Mouse (Mus musculus): ENCODE results near the gene Caln1.
A peak's percentile ranks its signal among the peaks of the same experiment; 100 is the strongest.

Caln1 gene

DNA sequence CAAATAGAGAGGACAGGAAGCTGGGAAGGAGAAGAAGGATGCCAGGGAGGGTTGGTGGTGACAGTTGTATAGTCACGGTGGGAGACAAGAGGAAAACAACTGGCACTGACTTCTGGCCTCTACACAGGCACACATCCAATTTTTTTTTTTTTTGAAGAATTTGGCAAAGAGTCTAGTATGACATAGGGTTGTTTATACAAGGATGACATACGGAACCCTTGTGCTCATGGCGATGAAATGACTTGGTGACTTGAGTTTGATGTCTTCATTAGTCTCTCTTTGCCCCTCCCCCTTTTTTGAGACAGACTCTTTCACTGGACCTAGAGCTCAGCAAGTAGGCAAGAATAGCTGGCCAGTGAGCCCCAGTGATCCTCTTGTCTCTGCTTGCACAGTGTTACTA is 322.1 kb downstream of the Caln1 start:
- DNase-seq (ENCODE audit: low spot score in 2 of 2), result no peak

GRCm38 (mm10) chr5:130699476-130699875 is 330.2 kb downstream of the Caln1 start:
- no peak for DNase-seq (ENCODE audit: low spot score in 2 of 2)

- no peak for DNase-seq (ENCODE audit: low spot score in 2 of 2)
Measured at GRCm38 (mm10) chr5:130701777-130702176, 332.5 kb downstream of the Caln1 start.

GRCm38 (mm10) chr5:130702361-130702760 is 333.1 kb downstream of the Caln1 start:
- no peak for DNase-seq (ENCODE audit: low spot score in 2 of 2)

DNA sequence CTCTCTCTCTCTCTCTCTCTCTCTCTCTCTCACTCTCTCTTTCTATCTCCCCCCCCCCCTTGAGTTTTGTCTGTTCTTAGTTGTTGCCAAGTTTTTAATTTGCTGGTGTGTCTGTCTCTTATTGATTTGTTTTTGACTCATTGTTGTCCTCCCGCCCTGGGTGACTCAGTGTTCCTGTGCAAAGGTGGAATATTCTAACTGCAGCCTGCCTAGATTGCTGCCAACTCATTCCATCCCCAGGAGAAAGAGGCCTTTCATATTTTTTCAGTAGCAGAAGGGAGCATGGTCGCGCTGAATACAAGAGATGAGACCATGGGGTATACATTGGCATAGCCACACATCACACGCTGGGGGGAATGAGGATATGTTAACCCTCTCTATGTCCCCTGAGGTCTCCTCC is 335.6 kb downstream of the Caln1 start:
- DNase-seq (ENCODE audit: low spot score in 2 of 2), result no peak

- DNase-seq (ENCODE audit: low spot score in 2 of 2), result no peak
Measured at GRCm38 (mm10) chr5:130706202-130706855, 337.1 kb downstream of the Caln1 start.

GRCm38 (mm10) chr5:130707755-130708154 is 338.5 kb downstream of the Caln1 start:
- DNase-seq (ENCODE audit: low spot score in 2 of 2), result no peak

GRCm38 (mm10) chr5:130708616-130709015 is 339.4 kb downstream of the Caln1 start:
- DNase-seq (ENCODE audit: low spot score in 2 of 2), result no peak

- DNase-seq (ENCODE audit: low spot score in 2 of 2), result no peak
Measured at GRCm38 (mm10) chr5:130711643-130712042, 342.4 kb downstream of the Caln1 start.

DNA sequence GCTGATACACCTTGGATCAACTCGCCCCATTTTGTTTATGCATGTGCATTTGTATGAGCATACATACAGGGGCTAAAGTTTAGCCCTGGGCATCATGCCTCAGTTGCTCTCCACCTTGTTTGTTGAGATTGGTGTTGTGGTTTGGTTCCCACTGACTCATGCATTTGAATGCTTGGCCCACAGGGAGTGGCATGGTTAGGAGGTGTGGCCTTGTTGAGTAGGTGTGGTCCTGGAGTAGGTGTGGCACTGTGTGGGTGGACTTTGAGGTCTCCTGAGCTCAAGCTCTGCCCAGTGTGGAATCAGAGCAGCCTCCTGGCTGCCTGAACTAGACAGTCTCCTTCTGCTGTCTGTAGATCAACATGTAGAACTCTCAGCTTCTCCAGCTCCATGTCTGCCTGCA is 343.0 kb downstream of the Caln1 start:
- no peak for DNase-seq (ENCODE audit: low spot score in 2 of 2)

DNA sequence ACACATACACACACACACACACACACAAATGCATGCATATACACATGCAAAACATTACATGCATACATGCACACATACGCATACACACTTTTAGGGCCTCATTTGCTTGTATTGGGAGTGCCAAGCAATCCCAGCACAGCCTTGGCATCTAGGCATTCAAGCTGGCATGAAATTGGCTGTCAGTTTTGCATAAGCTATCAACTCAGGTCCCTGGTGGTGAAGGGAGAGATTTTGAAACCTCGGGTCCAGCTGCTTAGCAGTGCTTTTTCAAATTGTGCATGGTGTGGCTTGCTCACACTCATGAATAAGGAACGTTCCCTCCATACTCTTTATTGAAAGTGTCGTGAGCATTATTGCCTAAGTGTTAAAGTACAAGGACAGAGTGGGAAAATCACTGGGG is 345.9 kb downstream of the Caln1 start:
- no peak for DNase-seq (ENCODE audit: low spot score in 2 of 2)

- DNase-seq (ENCODE audit: low spot score in 2 of 2), result no peak
Measured at GRCm38 (mm10) chr5:130718385-130718784, 349.1 kb downstream of the Caln1 start.

DNA sequence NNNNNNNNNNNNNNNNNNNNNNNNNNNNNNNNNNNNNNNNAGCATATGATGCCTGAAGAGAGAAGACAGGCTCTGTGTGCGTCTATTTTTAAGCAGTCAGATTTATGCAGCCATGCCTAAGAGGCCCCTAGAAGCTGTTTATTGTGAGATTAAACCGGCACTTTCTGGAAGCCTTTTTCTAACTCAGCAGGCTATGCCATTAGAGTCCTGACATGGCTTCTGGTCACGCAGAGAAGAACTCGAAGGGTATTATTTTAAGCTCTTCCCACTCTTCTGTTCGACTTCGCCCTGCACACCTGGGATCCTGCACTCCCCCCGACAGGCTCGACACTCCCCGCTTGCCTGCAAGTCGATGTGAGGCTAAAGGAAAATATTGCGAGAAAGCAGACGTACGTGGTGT is 372.9 kb downstream of the Caln1 start:
- DNase-seq (ENCODE audit: low spot score in 2 of 2), result no peak

- DNase-seq (ENCODE audit: low spot score in 2 of 2), result no peak
Measured at GRCm38 (mm10) chr5:130757517-130757916, 388.3 kb downstream of the Caln1 start.

- DNase-seq (ENCODE audit: low spot score in 2 of 2), result no peak
Measured at GRCm38 (mm10) chr5:130765784-130766183, 396.5 kb downstream of the Caln1 start.

- DNase-seq (ENCODE audit: low spot score in 2 of 2), result no peak
Measured at GRCm38 (mm10) chr5:130771061-130771741, 401.9 kb downstream of the Caln1 start.

DNA sequence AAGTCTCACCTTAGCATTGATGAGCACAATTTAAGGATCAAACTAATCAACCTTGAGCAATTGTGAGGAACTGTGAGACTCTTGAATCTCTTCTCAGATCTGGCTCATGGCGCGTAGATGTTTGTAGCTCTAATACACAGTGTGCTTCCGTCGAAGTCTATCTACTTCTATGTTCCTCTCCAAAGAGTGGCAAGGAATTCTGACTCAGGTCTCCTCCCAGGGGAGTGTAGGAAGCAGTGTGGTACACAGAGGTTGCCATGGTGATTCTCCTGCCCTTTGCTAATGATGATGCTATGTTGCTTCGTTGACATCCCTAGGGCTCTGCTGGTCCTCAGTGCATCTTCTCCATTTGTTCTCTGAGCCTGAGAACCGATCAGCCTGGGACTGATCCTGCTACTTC is 403.2 kb downstream of the Caln1 start:
- DNase-seq (ENCODE audit: low spot score in 2 of 2), result no peak

- no peak for DNase-seq (ENCODE audit: low spot score in 2 of 2)
Measured at GRCm38 (mm10) chr5:130774946-130775345, 405.7 kb downstream of the Caln1 start.

- DNase-seq (ENCODE audit: low spot score in 2 of 2), result no peak
Measured at GRCm38 (mm10) chr5:130792755-130793452, 423.6 kb downstream of the Caln1 start.

- DNase-seq (ENCODE audit: low spot score in 2 of 2), result no peak
Measured at GRCm38 (mm10) chr5:130797713-130798112, 428.5 kb downstream of the Caln1 start.

DNA sequence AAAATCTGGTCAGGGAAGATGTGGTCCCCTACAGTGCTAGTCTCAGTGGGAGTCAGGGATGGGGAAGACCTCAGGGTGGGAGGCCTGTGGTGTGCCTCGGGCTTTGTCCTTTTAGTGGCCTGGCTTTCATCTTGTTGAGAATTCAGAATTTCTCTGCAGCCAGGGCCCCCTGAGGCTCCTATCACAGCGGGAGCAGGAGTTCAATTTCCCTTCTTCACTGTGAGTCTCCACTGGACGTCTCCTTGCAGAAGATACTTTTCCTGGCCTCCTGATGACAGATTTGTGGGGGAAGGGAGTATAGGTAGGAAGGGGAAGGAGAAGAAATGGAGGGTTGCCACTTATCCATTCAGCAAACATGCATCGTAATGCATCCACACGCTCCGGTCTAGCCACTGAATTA is 441.1 kb downstream of the Caln1 start:
- DNase-seq (ENCODE audit: low spot score in 2 of 2), result no peak

DNA sequence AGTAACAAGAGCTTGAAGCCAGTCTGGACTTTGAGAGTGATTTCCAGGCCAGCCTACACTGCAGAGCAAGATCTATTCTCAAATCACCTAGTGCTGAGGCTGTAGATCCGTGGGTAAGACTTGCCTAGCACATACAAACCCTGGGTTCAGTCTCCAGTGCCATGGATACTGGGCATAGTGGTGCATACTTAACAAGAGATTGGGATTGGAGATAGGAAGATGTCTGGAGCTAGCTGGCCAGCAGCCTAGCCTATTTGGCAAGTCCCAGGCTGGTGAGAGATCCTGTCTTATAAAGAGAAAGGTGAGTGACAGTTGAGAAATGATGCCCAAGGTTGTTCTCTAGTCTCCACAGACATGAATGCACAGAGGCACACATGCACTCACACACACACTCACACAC is 441.6 kb downstream of the Caln1 start:
- no peak for DNase-seq (ENCODE audit: low spot score in 2 of 2)

DNA sequence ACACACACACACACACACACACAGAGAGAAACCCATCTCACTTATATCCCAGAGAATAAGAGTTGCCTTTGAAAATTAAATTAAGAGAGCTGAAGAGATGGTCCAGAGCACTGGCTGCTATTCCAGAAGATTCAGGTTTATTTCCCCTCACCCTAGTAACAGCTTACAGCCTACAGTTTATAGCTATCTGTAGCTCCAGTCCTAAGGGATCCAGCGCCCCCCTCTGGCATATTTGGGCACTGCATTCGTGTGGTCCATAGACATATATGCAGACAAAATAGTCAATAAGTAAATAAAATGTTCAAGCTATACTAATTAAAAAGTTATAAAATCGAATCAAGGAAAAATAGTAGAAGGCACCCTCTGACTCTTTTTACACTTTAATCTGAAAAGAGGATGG is 442.0 kb downstream of the Caln1 start:
- peak in 1 of 2 experiments; percentile 47 for DNase-seq (ENCODE audit: low spot score in 2 of 2)

All from frontal cortex, postnatal 10 days (tissue).